9 mouse cellular contexts compared by ENCODE assay signal in the genomic region with DNA sequence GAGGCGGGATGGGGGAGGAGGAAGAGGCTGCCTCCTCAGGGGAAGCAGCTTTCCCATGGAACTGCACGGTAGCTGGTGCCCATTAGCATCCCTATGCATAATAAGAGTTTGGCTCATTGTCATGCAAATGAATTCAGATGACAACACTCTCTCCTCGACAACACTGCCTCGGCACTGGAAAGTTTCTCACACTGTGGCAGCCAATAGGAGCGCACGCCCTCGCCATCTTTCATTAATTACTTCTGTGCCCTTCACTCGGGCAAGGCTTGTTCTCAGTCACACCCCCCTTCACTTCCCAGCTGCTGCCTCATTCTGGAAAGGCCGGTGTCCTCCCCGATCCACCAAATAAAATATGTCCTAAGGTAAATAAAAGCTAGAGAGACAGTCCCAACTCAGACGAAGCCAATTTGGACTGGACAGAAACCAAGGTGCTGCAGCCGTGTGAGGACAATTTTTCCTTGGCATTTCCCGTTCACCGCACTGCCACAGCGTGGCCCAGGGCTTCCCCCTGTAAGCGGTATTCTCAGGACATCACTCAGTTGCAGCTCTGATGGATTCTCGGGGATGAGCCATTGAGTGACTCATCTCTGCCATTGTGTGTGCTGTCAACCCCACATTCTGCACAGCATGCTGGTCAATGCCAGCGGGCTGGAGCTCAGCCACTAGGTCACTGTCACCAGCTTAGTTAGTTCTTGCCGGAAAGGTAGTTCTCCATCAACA. TPM values are rescaled to one million over a fixed set of nuclear protein-coding genes. Genes with fewer than 3 reads are reported as not detected.
DNase-seq lines count a peak whose midpoint lies in the region; ATAC-seq lines count a peak whose summit lies in the region.
"Had no signal": no experiment of that assay in that cellular context is flagged by ENCODE, and none has a peak within 500 bp of the region (broad histone marks: within the 10 kb centered on the region; RNA-seq: fewer than 3 reads in every experiment).

No protein-coding gene starts in this region.

- peak overlapping the region; percentile 54 for H3K4me2 ChIP-seq in midbrain, embryonic 14.5 days (ENCODE audit: low read length)

- H3K9ac ChIP-seq in midbrain, embryonic 14.5 days (replicated peaks; ENCODE audit: low read length) = no peak overlapping the region

- DNase-seq in heart, embryonic 10.5 days (ENCODE audit: low spot score) = no peak
- no peak for DNase-seq in heart, adult 9 months (ENCODE audit: low spot score in 2 of 2)
- DNase-seq in cerebellum, postnatal 10 days = peak; percentile 48 to 51
- peak; percentile 77 for DNase-seq in hindbrain, embryonic 10.5 days (ENCODE audit: low spot score)
- DNase-seq in layer of hippocampus, adult 9-11 months = peak; percentile 72
- DNase-seq in midbrain, embryonic 14.5 days = peak; percentile 89
- DNase-seq in urinary bladder, adult 2 months (ENCODE audit: low spot score) = no peak

- peaks cover 13% of the 10 kb centered on the region for H3K4me1 ChIP-seq in heart, embryonic 10.5 days
- H3K4me1 ChIP-seq in hindbrain, embryonic 10.5 days (replicated peaks) = peaks cover 63% of the 10 kb centered on the region
- H3K4me1 ChIP-seq in midbrain, embryonic 14.5 days (ENCODE audit: control insufficient read depth, insufficient read depth, low read length) = peaks cover 28% of the 10 kb centered on the region

- peak; percentile 90 for ATAC-seq in midbrain, embryonic 14.5 days (ENCODE audit: low FRiP score, low TSS enrichment)
- no peak for ATAC-seq in megakaryocyte progenitor cell, adult 5-6 weeks (replicated peaks; ENCODE audit: poor library complexity)

- WGBS in heart, embryonic 10.5 days = 4% methylated on average over 19 of the region's 19 CpGs
- WGBS in hindbrain, embryonic 10.5 days = 2% methylated on average over 19 of the region's 19 CpGs
- WGBS in midbrain, embryonic 14.5 days = 1% methylated on average over 19 of the region's 19 CpGs

- H3K36me3 ChIP-seq in heart, embryonic 10.5 days = no peaks in the 10 kb centered on the region
- H3K36me3 ChIP-seq in hindbrain, embryonic 10.5 days = no peaks in the 10 kb centered on the region
- no peaks in the 10 kb centered on the region for H3K36me3 ChIP-seq in midbrain, embryonic 14.5 days (ENCODE audit: control insufficient read depth, insufficient read depth, low read length)

- no peak overlapping the region for H3K27ac ChIP-seq in heart, embryonic 10.5 days
- peak overlapping the region; percentile 85 for H3K27ac ChIP-seq in hindbrain, embryonic 10.5 days
- H3K27ac ChIP-seq in midbrain, embryonic 14.5 days (replicated peaks; ENCODE audit: low read depth, low read length) = peak overlapping the region; percentile 72

- H3K27me3 ChIP-seq in heart, embryonic 10.5 days (ENCODE audit: insufficient read depth, poor library complexity, severe bottlenecking) = peaks cover 55% of the 10 kb centered on the region
- H3K27me3 ChIP-seq in hindbrain, embryonic 10.5 days (ENCODE audit: insufficient read depth, poor library complexity, severe bottlenecking) = peaks cover 22% of the 10 kb centered on the region
- no peaks in the 10 kb centered on the region for H3K27me3 ChIP-seq in midbrain, embryonic 14.5 days (ENCODE audit: control insufficient read depth, insufficient read depth, low read length)

- no peaks in the 10 kb centered on the region for H3K9me3 ChIP-seq in heart, embryonic 10.5 days
- no peaks in the 10 kb centered on the region for H3K9me3 ChIP-seq in hindbrain, embryonic 10.5 days
- no peaks in the 10 kb centered on the region for H3K9me3 ChIP-seq in midbrain, embryonic 14.5 days (ENCODE audit: control insufficient read depth, low read length)

- H3K4me3 ChIP-seq in heart, embryonic 10.5 days = peak overlapping the region; percentile 52
- H3K4me3 ChIP-seq in hindbrain, embryonic 10.5 days = peak overlapping the region; percentile 49
- peak overlapping the region; percentile 19 for H3K4me3 ChIP-seq in midbrain, embryonic 14.5 days (replicated peaks; ENCODE audit: low read depth, low read length)

RNA-seq across cellular contexts. Expression of a gene that starts 29.3 kb away (rescaled TPM):
- polyA plus RNA-seq in heart, embryonic 10.5 days (2016; fragmentation: Nextera tagmentation; extraction: Ambion mirVana) = 40.6 and 56.9 TPM in 2 replicates
- 91.5 and 138 TPM in 2 replicates for polyA plus RNA-seq in hindbrain, embryonic 10.5 days (2016; fragmentation: Nextera tagmentation; extraction: Ambion mirVana)
- polyA plus RNA-seq in midbrain, embryonic 14.5 days (2014; fragmentation: Nextera tagmentation; extraction: Ambion mirVana) = 45.5 and 62.2 TPM in 2 replicates
- not detected in 2 replicates for total RNA-seq in megakaryocyte progenitor cell, adult 5-6 weeks (2015)
- not detected in 2 replicates for total RNA-seq in megakaryocyte progenitor cell, adult 5-6 weeks (2017)
- 0.96 and 1.1 TPM in 2 replicates for polyA plus RNA-seq in urinary bladder, adult 2 months (2012; rRNA removed)
- total RNA-seq: hematopoietic stem cell, adult 5-6 weeks had no signal

Comparison
In these comparisons a context has a peak if more than half of its experiments do, and no peak if none do; other contexts are left out.
1. DNase-seq: peak in cerebellum, postnatal 10 days (2 of 2), hindbrain, embryonic 10.5 days (single experiment), layer of hippocampus, adult 9-11 months (single experiment) and midbrain, embryonic 14.5 days (single experiment); none in heart, embryonic 10.5 days (single experiment), heart, adult 9 months (0 of 2) and urinary bladder, adult 2 months (single experiment).
2. RNA of a gene that starts 29.3 kb away (polyA plus RNA-seq): 91.5 to 138 TPM in hindbrain, embryonic 10.5 days, 45.5 to 62.2 TPM in midbrain, embryonic 14.5 days and 40.6 to 56.9 TPM in heart, embryonic 10.5 days; 0.96 to 1.1 TPM in urinary bladder, adult 2 months; every median in the first group is over 10 times any median in the second.
3. Peak in every context shown above with its lines, with median percentiles within 50 percentile points of each other: H3K4me3 ChIP-seq.